Mouse (Mus musculus) C2C12 (cell line): ENCODE results near the gene Ldlrap1. TPM values are rescaled to one million over a fixed set of nuclear protein-coding genes. Genes with fewer than 3 reads are reported as not detected.
A peak's percentile ranks its signal among the peaks of the same experiment; 100 is the strongest.

ENCODE experiments used
- H3K27me3 ChIP-seq: one replicate; pipeline ENCODE4 v1.6.1; 2011; ENCODE audit not compliant: control insufficient read depth, insufficient read depth, insufficient read length
- H3K36me3 ChIP-seq: one replicate; pipeline ENCODE4 v1.6.1; 2011; ENCODE audit not compliant: control insufficient read depth, insufficient read depth
- H3K4me3 ChIP-seq: one replicate; pipeline ENCODE4 v1.5.1; 2011; ENCODE audit warnings: mild to moderate bottlenecking, control low read depth; ENCODE audit not compliant: poor library complexity, insufficient read depth, severe bottlenecking
- H3K79me2 ChIP-seq: one replicate; pipeline ENCODE4 v1.6.1; 2011; ENCODE audit not compliant: control insufficient read depth, insufficient read depth
- H3K79me3 ChIP-seq: one replicate; pipeline ENCODE4 v1.6.1; 2011; ENCODE audit warnings: low read depth, control low read depth
- H3ac ChIP-seq: one replicate; pipeline ENCODE3; 2011; ENCODE audit warnings: low read depth; ENCODE audit not compliant: control insufficient read depth, insufficient read length
- CEBPB ChIP-seq: IDR thresholded peaks from one replicate; pipeline ENCODE4 v1.6.1; 2011; ENCODE audit warnings: low read depth, mild to moderate bottlenecking, control low read depth, moderate library complexity
- CTCF ChIP-seq: IDR thresholded peaks from one replicate; pipeline ENCODE4 v1.5.1; 2011; ENCODE audit not compliant: control insufficient read depth, insufficient read depth, insufficient read length
- FOSL1 ChIP-seq: IDR thresholded peaks from one replicate; pipeline ENCODE4 v1.8.0; 2011; ENCODE audit warnings: mild to moderate bottlenecking, low read length; ENCODE audit not compliant: poor library complexity, insufficient read depth, severe bottlenecking
- MAX ChIP-seq: IDR thresholded peaks from one replicate; pipeline ENCODE4 v1.6.1; 2011; ENCODE audit warnings: mild to moderate bottlenecking, control low read depth
- MYOD1 ChIP-seq: IDR thresholded peaks from one replicate; pipeline ENCODE4 v1.6.1; 2011; ENCODE audit warnings: low read depth; ENCODE audit not compliant: control insufficient read depth, insufficient read length
- MYOG ChIP-seq: IDR thresholded peaks from one replicate; pipeline ENCODE4 v1.6.1; 2011; ENCODE audit not compliant: control insufficient read depth, insufficient read length; ENCODE audit errors: extremely low read depth
- USF1 ChIP-seq: IDR thresholded peaks from one replicate; pipeline ENCODE4 v1.6.1; 2011; ENCODE audit warnings: low read depth, mild to moderate bottlenecking, control low read depth, moderate library complexity
- polyA plus RNA-seq: library from polyadenylated mRNA; unstranded; fragments of >200 nt; fragmentation: generic; extraction: Trizol; gene quantifications from one replicate; pipeline ENCODE4 v1.2.1, GENCODE M21; 2012; ENCODE audit warnings: missing spikeins

Ldlrap1 gene
- polyA plus RNA-seq, 1 experiment, result 30.8 TPM

DNA sequence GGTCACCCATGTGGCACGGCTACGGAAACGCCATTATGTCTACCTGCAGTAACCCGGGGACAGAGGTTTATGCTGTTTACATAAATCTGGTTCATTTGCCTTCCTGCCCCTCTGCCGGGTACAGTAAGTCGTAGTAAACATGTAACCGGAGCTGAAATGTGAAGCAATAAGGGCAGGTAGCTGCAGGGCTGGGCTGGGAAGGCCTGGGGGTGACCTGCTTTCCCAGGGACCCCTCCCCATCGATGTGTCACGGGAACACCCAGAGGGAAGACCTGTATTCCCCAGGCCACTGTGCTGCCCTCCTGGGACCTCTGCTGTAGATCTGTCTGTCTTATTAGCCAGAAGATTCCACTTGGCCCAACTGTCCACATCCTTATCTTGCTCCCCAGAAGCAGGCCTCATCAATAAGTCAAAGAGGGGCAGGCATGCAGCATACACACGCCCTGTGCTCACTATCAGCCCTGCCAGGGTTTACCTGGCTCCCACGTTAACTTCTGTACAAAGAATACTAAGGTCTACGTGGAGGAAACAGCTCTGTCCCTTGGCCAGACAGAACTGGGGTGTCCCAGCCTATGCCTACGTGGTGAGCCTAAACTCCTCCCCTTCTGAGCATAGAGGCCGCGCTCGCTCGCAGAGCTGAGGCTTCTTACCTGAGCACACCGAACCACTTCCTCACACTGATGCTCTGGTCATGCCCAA is 16.0 kb downstream of the Ldlrap1 start:
- Histone ChIP-seq H3K27me3 (no peaks in the 10 kb centered on the region), H3ac (no peak overlapping the region), H3K4me3 (no peak overlapping the region), H3K79me3 (no peaks in the 10 kb centered on the region), H3K79me2 (no peaks in the 10 kb centered on the region), H3K36me3 (peaks cover 42% of the 10 kb centered on the region)
- TF ChIP-seq MYOD1, result no peak
- no peak for TF ChIP-seq MYOG
- TF ChIP-seq USF1, result no peak
- TF ChIP-seq CEBPB, result no peak
- TF ChIP-seq CTCF, result no peak
- TF ChIP-seq MAX, result no peak
- TF ChIP-seq FOSL1, result no peak

DNA sequence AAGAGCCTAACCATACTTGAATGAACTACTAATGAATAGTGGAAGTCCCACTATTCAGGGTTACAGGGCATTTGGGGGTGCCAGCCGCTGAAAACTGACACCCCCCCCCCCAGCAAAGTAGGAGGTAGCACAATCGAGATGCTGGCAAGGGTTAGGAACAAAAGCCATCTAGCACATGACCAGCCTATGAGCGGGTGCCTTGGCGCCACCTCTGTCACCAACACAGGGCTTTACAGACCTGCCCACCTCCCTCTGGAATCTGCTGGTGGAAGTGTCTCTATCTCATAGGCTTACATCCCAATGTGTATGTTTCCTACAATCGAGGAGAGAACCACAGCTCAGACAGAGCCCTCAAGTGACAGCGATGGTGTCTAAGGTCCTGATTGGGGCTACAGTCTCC is 17.0 kb downstream of the Ldlrap1 start:
- TF ChIP-seq FOSL1 (no peak), MYOG (no peak), USF1 (no peak), MYOD1 (no peak), CTCF (no peak), CEBPB (no peak), MAX (no peak)
- H3ac ChIP-seq, result no peak overlapping the region
- H3K27me3 ChIP-seq, result no peaks in the 10 kb centered on the region
- H3K79me3 ChIP-seq, result no peaks in the 10 kb centered on the region
- no peaks in the 10 kb centered on the region for H3K79me2 ChIP-seq
- H3K4me3 ChIP-seq, result no peak overlapping the region
- H3K36me3 ChIP-seq, result peaks cover 51% of the 10 kb centered on the region

GRCm38 (mm10) chr4:134750263-134750662 is 17.6 kb downstream of the Ldlrap1 start:
- no peak for TF ChIP-seq MYOD1
- TF ChIP-seq MAX, result no peak
- TF ChIP-seq FOSL1, result no peak
- TF ChIP-seq CTCF, result no peak
- no peak for TF ChIP-seq MYOG
- TF ChIP-seq USF1, result no peak
- TF ChIP-seq CEBPB, result no peak
- Histone ChIP-seq H3K36me3 (peaks cover 54% of the 10 kb centered on the region), H3K79me3 (no peaks in the 10 kb centered on the region), H3K79me2 (no peaks in the 10 kb centered on the region), H3K4me3 (no peak overlapping the region), H3K27me3 (no peaks in the 10 kb centered on the region), H3ac (no peak overlapping the region)

DNA sequence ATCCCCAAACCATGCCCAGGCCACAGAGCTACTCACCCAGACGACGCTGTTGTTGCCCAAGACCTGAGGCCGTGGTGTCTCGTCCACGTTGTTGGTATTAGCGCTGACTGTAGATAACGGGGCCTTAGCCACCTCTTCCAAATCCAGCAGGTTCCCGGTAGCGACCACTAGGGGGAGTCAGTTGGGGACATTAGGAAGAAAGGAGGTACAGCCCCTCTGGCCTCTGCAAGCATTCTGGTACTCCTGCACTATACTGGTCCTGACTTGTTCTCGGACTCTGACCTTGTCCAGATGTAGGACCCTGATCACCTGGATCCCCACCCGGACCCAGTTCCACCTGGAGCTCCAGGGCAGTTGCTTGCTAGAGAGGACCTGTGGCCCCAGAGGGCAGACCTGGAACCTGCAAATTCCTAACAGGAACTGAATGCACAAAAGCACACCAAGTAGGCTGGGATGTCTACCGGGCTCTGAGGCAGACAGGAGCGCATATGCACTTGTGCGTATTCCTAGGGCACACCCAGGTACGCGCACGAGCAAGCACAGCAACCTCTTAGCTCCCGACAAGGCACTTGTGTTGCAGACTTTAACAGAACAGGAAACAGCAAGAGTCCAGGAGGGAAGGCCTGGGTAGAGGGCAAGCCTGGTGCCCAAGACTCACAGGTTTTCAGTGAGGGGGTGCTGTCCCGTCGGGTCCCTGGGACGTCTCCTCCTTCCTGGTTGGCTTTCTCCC is 18.4 kb downstream of the Ldlrap1 start:
- H3K4me3 ChIP-seq, result no peak overlapping the region
- TF ChIP-seq USF1 (no peak), MYOD1 (no peak), CEBPB (no peak), MYOG (no peak), FOSL1 (no peak), MAX (no peak), CTCF (peak; percentile 27)
- H3K79me3 ChIP-seq, result no peaks in the 10 kb centered on the region
- no peaks in the 10 kb centered on the region for H3K79me2 ChIP-seq
- no peaks in the 10 kb centered on the region for H3K27me3 ChIP-seq
- peaks cover 54% of the 10 kb centered on the region for H3K36me3 ChIP-seq
- no peak overlapping the region for H3ac ChIP-seq

DNA sequence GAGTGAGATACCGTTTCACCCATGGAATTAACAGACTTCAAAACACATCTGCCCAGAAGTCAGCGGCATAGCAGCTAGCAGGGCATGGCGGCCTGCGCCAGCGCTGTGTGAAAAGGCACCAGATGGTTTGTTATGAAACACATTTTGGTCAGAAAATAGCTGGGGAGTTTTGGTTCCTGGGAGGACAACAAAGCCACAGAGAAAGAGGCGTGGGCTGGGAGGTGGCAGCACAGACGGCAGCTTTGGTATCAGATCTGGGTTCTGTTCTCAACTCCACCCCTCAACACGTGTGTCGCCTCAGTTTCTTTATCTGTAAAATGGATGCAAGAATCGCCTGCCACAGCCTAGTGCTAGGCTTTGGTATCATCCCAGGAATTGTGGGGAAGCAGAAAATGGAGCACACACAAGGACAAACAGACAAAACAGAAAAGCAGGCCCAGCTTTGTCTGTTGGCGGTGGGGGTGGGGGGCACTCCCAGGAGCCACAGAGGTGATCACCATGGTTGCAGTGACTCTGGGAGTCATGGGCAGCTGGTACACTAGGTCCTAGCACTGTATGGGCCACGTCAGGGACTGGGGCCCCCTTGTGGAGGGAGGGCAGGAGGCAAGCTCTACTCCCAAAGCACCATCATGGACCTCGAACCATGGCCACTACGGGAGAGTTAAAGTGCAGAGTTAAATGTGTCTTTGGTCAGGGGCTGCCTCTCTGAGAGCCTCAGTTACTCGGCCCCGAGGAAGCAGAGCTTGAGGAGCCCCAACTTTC is 21.7 kb downstream of the Ldlrap1 start:
- H3K36me3 ChIP-seq, result peaks cover 57% of the 10 kb centered on the region

More for the DNA sequence above, 21.7 kb downstream of the Ldlrap1 start:
- Histone ChIP-seq H3K4me3 (no peak overlapping the region), H3K27me3 (no peaks in the 10 kb centered on the region), H3ac (no peak overlapping the region), H3K79me3 (no peaks in the 10 kb centered on the region), H3K79me2 (no peaks in the 10 kb centered on the region)
- TF ChIP-seq CTCF (peak; percentile 59), USF1 (no peak)
